Mouse (Mus musculus) heart, postnatal 0 days (tissue): ENCODE results near the gene Usp40. TPM values are rescaled to one million over a fixed set of nuclear protein-coding genes. Genes with fewer than 3 reads are reported as not detected.
A peak's percentile ranks its signal among the peaks of the same experiment; 100 is the strongest.

ENCODE experiments used
- ATAC-seq: fragments of 200-750 bp; cut with Nextera tagmentation; 2 replicates; pipeline ENCODE4 v1.8.0; 2017; ENCODE audit warnings: low read depth, moderate number of reproducible peaks, moderate library complexity; ENCODE audit not compliant: insufficient read depth
- DNase-seq: peaks from one replicate; pipeline ENCODE4 v3.0.0-alpha.2; 2016; ENCODE audit warnings: low spot score
- H3K27ac ChIP-seq: fragments of 300-500 bp; sonication (generic); 2 replicates; pipeline ENCODE4 v1.5.1; 2014; ENCODE audit warnings: low read depth, mild to moderate bottlenecking
- H3K27me3 ChIP-seq: fragments of 300-500 bp; sonication (generic); 2 replicates; pipeline ENCODE4 v1.6.1; 2014; ENCODE audit warnings: low read length, mixed read lengths; ENCODE audit not compliant: control insufficient read depth, insufficient read depth
- H3K36me3 ChIP-seq: fragments of 300-500 bp; sonication (generic); replicated peaks from 2 replicates; pipeline ENCODE4 v1.6.1; 2014; ENCODE audit warnings: low read length, mixed read lengths; ENCODE audit not compliant: control insufficient read depth, insufficient read depth
- H3K4me1 ChIP-seq: fragments of 300-500 bp; sonication (generic); 2 replicates; pipeline ENCODE4 v1.6.1; 2014; ENCODE audit warnings: antibody characterized with exemption; ENCODE audit not compliant: control insufficient read depth, insufficient read depth
- H3K4me2 ChIP-seq: fragments of 300-500 bp; sonication (generic); 2 replicates; pipeline ENCODE4 v1.6.1; 2014; ENCODE audit warnings: low read depth, mild to moderate bottlenecking, low read length, moderate library complexity
- H3K4me3 ChIP-seq: fragments of 300-500 bp; sonication (generic); 2 replicates; pipeline ENCODE4 v1.5.1; 2014; ENCODE audit warnings: low read depth, low read length
- H3K9ac ChIP-seq: fragments of 300-500 bp; sonication (generic); replicated peaks from 2 replicates; pipeline ENCODE4 v1.6.1; 2014; ENCODE audit warnings: low read depth, low read length, mixed read lengths
- H3K9me3 ChIP-seq: fragments of 300-500 bp; sonication (generic); replicated peaks from 2 replicates; pipeline ENCODE4 v1.6.1; 2016; ENCODE audit warnings: low read length; ENCODE audit not compliant: control insufficient read depth
- CTCF ChIP-seq: IDR thresholded peaks from 2 replicates; pipeline ENCODE4 v1.5.1; 2016; ENCODE audit warnings: antibody characterized with exemption, control low read depth, low read depth
- EP300 ChIP-seq: IDR thresholded peaks from 2 replicates; pipeline ENCODE4 v1.6.1; 2016; ENCODE audit warnings: antibody characterized with exemption, low read depth
- WGBS: fragments of 180-500 bp; shearing (Covaris S2); extraction: QIAGEN DNeasy Blood & Tissue Kit; methylation state at CpG from one replicate; pipeline ENCODE4 v1.1.7; 2014; 5-methylcytosine and 5-hydroxymethylcytosine counted together
- polyA plus RNA-seq: library from polyadenylated mRNA; unstranded; fragments of >200 nt; fragmentation: Nextera tagmentation; extraction: Ambion mirVana; gene quantifications from 2 replicates; pipeline ENCODE4 v1.2.1, GENCODE M21; 2015
- total RNA-seq: library from RNA; depleted of rRNA; stranded (reverse); fragments of >200 nt; gene quantifications from 2 replicates; pipeline ENCODE4 v1.2.3, GENCODE M21; 2014; ENCODE audit warnings: low replicate concordance

The Usp40 gene
- total and polyA plus RNA-seq, 2 experiments from 2014 or later, result 18.6 to 27.4 TPM

- Histone ChIP-seq H3K27me3 (no peaks in the 10 kb centered on the region), H3K36me3 (peaks cover 74% of the 10 kb centered on the region), H3K9me3 (no peaks in the 10 kb centered on the region), H3K4me2 (no peak overlapping the region), H3K4me3 (no peak overlapping the region), H3K4me1 (0 out of 2 replicates have a peak, but pooled peaks cover 4% of the 10 kb centered on the region), H3K27ac (peak overlapping the region; percentile 30; the same call in 1 of the 2 replicates), H3K9ac (no peak overlapping the region)
- DNase-seq (no peak), ATAC-seq (no peak)
- no peak for TF ChIP-seq CTCF
- TF ChIP-seq EP300, result no peak
- 17% methylated on average over 4 of the region's 4 CpGs for WGBS
Measured at GRCm38 (mm10) chr1:87959998-87960431, 48.3 kb downstream of the Usp40 start.

GRCm38 (mm10) chr1:87959532-87959931, 48.8 kb downstream of the Usp40 start:
- ATAC-seq (no peak), DNase-seq (no peak)
- H3K36me3 ChIP-seq, result peaks cover 76% of the 10 kb centered on the region

GRCm38 (mm10) chr1:87958931-87959330, 49.4 kb downstream of the Usp40 start:
- DNase-seq, result no peak
- no peak overlapping the region for H3K9ac ChIP-seq
- no peak for TF ChIP-seq CTCF
- TF ChIP-seq EP300, result no peak
- H3K4me3 ChIP-seq, result no peak overlapping the region
- no peaks in the 10 kb centered on the region for H3K9me3 ChIP-seq
- H3K4me1 ChIP-seq, result 0 out of 2 replicates have a peak, but pooled peaks cover 4% of the 10 kb centered on the region
- WGBS, result 98% methylated on average over 1 of the region's 1 CpGs
- H3K27me3 ChIP-seq, result no peaks in the 10 kb centered on the region
- H3K27ac ChIP-seq, result no peak overlapping the region
- H3K4me2 ChIP-seq, result no peak overlapping the region
- no peak for ATAC-seq
- peaks cover 75% of the 10 kb centered on the region for H3K36me3 ChIP-seq

More at GRCm38 (mm10) chr1:87959532-87959931, 48.8 kb downstream of the Usp40 start:
- 0 out of 2 replicates have a peak, but pooled peaks cover 4% of the 10 kb centered on the region for H3K4me1 ChIP-seq
- no peak for TF ChIP-seq CTCF
- no peak for TF ChIP-seq EP300
- no peak overlapping the region for H3K9ac ChIP-seq
- no peak overlapping the region for H3K4me3 ChIP-seq
- H3K27me3 ChIP-seq, result no peaks in the 10 kb centered on the region
- H3K4me2 ChIP-seq, result no peak overlapping the region
- H3K9me3 ChIP-seq, result no peaks in the 10 kb centered on the region
- WGBS, result 63% methylated on average over 4 of the region's 4 CpGs
- no peak overlapping the region for H3K27ac ChIP-seq

GRCm38 (mm10) chr1:87953073-87953472, 55.3 kb downstream of the Usp40 start:
- no peak for ATAC-seq
- no peak for DNase-seq
- Histone ChIP-seq H3K9me3 (no peaks in the 10 kb centered on the region), H3K4me1 (0 out of 2 replicates have a peak, but pooled peaks cover 3% of the 10 kb centered on the region), H3K27me3 (no peaks in the 10 kb centered on the region), H3K9ac (no peak overlapping the region), H3K4me3 (no peak overlapping the region), H3K36me3 (peaks cover 98% of the 10 kb centered on the region), H3K4me2 (no peak overlapping the region), H3K27ac (no peak overlapping the region)
- WGBS, result 74% methylated on average over 3 of the region's 3 CpGs
- no peak for TF ChIP-seq CTCF

GRCm38 (mm10) chr1:87951641-87952040, 56.7 kb downstream of the Usp40 start:
- WGBS, result 87% methylated on average over 3 of the region's 3 CpGs
- H3K4me3 ChIP-seq, result no peak overlapping the region
- ATAC-seq (no peak), DNase-seq (no peak)
- peaks cover 97% of the 10 kb centered on the region for H3K36me3 ChIP-seq
- H3K9me3 ChIP-seq, result no peaks in the 10 kb centered on the region
- TF ChIP-seq CTCF (no peak), EP300 (no peak)
- 0 out of 2 replicates have a peak, but pooled peaks cover 13% of the 10 kb centered on the region for H3K4me1 ChIP-seq
- H3K9ac ChIP-seq, result no peak overlapping the region
- H3K27me3 ChIP-seq, result no peaks in the 10 kb centered on the region
- no peak overlapping the region for H3K27ac ChIP-seq
- no peak overlapping the region for H3K4me2 ChIP-seq

GRCm38 (mm10) chr1:87947681-87948091, 60.7 kb downstream of the Usp40 start:
- Histone ChIP-seq H3K36me3 (peaks cover 98% of the 10 kb centered on the region), H3K4me1 (0 out of 2 replicates have a peak, but pooled peaks cover 13% of the 10 kb centered on the region), H3K4me2 (no peak overlapping the region), H3K9ac (no peak overlapping the region), H3K4me3 (no peak overlapping the region), H3K27ac (no peak overlapping the region; the same call in 1 of the 2 replicates), H3K9me3 (no peaks in the 10 kb centered on the region), H3K27me3 (no peaks in the 10 kb centered on the region)
- ATAC-seq (peak; percentile 77), DNase-seq (peak; percentile 60)
- WGBS, result 13% methylated on average over 6 of the region's 6 CpGs
- TF ChIP-seq CTCF (no peak), EP300 (no peak)
